Mouse (Mus musculus) brain, embryonic 14.5 days (tissue): ENCODE measurements around the gene Kmt2e. TPM values are rescaled to one million over a fixed set of nuclear protein-coding genes. Genes with fewer than 3 reads are reported as not detected.

ENCODE experiments used
- DNase-seq: peaks from one replicate; pipeline ENCODE4 v3.0.0-alpha.2; 2011; ENCODE audit warnings: low read depth
- CTCF ChIP-seq: fragments of 200-500 bp; IDR thresholded peaks from 2 replicates; pipeline ENCODE4 v1.5.1; 2012; ENCODE audit warnings: inconsistent platforms, mild to moderate bottlenecking, moderate library complexity, borderline replicate concordance; ENCODE audit not compliant: insufficient read depth, insufficient read length; ENCODE audit errors: extremely low read depth
- POLR2A ChIP-seq: fragments of 200-500 bp; IDR thresholded peaks from 2 replicates; pipeline ENCODE4 v1.6.1; 2012; ENCODE audit warnings: mild to moderate bottlenecking, inconsistent platforms, borderline replicate concordance; ENCODE audit not compliant: poor library complexity, insufficient read depth, insufficient read length, severe bottlenecking; ENCODE audit errors: extremely low read depth
- polyA plus RNA-seq: library from polyadenylated mRNA; depleted of rRNA; stranded (reverse); fragments of >200 nt; gene quantifications from 2 replicates; pipeline ENCODE4 v1.2.3, GENCODE M21; 2012; rRNA removed

Gene Kmt2e
- 44.2 and 75.0 TPM in 2 replicates for polyA plus RNA-seq

DNA sequence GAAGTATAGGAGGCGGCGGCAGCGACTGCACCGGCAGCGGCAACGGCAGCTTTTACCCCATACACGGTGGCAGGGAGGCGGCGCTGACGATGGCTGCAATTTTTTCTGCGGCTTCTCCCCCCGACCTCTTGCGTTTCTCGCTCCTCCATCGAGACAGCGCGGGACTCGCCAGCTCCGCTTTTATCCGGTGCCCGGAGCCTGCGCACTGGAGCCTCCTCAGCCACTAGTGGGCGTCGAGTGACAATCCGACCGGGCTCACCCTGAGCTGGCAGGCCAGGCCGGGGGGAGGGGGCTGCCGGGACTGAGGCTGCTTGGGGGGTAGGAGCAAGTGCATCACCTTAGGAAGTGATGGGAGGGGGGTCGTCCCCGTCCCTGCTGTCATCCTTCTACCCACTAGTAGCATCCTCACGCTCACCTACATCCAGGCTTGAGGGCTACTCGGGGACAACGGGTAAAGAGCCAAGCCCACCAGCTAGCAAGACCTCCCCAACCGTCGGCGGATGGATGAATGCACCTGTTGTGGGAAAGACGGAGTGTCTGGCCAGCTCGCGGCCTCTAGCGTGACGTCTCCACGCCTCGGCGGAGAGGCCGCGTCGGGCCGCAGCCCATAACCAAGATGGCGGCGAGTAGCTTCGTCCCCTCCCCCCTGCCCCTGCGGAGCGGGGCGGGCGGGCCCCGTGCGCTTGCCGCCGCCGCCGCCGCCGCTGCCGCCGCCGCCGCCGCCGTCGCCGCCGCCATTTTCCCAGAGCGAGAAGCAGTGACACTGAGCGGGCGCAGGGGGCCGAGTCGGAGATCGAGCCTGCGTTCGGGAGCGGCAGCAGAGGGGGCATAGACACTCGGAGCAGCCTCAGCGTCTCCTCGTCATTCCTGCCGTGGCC, at the start of gene Kmt2e:
TSS of gene Kmt2e (plus strand) at position 722 of the 878 bp plus-strand sequence.
- peak; percentile 96 for DNase-seq

DNA sequence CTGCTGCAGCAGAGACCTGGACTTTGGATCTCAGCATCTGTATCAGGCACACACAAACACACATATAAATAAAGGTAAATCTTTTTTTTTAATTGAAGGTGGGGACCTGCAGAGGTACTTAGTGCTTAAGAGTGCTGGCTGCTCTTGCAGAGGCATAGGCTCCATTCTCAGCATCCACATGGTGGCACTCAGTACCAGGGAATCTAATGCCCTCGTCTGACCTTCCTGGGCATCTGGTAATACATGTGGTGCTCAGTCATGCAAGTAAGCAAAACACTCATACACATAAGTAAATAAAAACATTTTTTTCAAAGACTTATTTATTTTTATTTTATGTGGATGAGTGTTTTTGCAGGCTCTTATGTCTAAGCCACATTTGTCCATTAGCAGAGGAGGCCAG, 49.1 kb upstream of the Kmt2e start:
- DNase-seq = peak; percentile 41

More for the DNA sequence above, at the start of gene Kmt2e:
- peak; percentile 49; the same call in 1 of the 2 replicates for TF ChIP-seq POLR2A
- TF ChIP-seq CTCF = peak; percentile 62; the same call in 1 of the 2 replicates

DNA sequence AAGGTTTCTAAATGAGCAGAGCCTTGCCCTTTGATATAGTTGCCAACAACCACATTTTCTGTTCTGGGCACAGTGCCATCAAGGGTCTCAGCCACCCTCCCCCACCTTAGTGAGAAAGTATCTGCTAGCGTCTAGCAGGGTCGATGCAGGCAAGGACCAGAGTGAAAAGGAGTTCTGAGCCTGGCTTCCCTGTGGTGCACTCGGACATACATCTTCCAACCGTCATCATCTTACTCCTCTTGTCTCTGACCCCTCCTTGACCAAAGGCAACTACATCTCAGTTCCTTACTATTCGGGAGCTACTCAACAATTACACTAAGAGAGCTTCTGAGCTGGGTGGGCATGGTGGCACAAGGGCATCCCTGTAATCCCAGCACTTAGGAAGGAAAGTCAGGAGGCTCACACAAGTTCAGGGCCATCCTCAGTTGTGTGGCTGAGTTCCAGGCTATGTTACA, 48.5 kb upstream of the Kmt2e start:
- DNase-seq = peak; percentile 65
- TF ChIP-seq POLR2A = no peak
- no peak for TF ChIP-seq CTCF

More for the DNA sequence above, 49.1 kb upstream of the Kmt2e start:
- TF ChIP-seq CTCF (no peak), POLR2A (no peak)

DNA sequence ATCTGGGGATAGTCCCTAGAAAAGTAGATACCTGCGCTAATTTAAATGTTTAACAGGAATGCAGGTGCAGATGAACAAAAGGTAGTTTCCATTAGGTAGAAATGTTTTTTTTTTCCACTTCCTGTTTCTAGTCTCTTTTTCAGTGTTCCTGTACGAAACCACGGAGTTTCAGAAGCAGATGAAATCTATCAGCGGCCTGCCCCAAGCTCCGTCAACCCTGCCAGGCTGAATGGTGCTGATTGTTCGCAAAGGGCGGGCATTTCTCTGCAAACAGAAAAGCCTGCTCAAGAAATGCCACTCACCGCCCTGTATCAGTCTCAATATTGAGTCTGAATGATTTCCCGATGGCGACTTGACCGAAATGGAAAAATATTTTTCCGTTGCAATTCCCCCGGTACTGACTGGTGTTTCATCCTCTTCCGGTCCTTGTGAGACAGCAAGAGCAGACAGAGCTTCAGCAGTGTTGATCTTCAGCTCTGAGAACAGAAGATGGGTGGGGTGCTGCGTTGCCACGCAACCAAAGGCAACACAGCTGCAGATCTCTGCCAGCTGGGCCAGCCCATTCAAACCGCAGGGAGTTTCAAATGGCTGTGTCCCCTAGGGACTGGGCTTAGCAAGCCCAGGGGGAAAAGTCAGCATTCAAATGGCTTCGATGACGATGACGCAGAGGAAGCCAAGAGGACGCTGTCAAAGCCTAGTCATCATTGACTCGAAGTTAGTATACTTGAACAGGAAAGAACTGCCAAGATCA, 47.5 kb upstream of the Kmt2e start:
- TF ChIP-seq POLR2A (peak; percentile 45; the same call in 1 of the 2 replicates), CTCF (no peak)

DNA sequence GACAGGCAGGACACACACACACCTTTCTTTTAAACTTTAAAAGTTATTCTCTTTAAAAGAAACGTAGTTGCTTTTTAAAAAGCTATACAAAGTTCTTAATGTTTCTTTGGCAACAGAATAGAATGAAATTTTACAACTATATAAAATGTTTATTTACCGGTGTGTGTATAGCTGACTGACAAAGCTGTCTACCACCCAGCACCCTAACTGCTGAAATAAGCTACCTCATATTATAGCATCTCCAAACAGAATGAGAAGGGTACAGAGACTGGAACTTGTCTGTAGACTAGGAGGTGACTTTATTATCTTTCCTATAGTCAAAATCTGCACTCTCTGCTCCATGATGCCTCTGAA, 47.0 kb upstream of the Kmt2e start:
- no peak for TF ChIP-seq CTCF
- TF ChIP-seq POLR2A = no peak
- no peak for DNase-seq

More for the DNA sequence above, 47.5 kb upstream of the Kmt2e start:
- peak; percentile 96 for DNase-seq

DNA sequence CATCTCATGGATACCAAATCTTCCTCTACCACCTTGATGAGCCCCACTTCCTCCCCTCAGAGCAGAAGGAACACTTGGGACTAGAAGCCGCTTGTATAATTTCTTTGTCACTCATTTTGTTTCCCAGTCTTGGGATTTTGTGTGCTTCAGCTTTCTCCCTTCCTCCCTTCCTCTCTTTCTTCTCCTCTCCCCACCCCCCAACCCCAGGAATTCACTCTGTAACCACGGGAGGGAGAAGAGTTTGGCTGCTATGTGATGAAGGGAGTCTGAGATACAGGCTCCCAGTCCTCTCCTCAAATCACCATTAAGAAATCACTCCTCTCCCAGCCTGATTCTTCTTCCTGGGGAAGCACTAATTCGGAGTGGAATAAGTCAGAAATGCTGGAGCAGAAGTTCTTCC, 46.1 kb upstream of the Kmt2e start:
- peak; percentile 5 for DNase-seq
- TF ChIP-seq POLR2A = no peak
- no peak for TF ChIP-seq CTCF

DNA sequence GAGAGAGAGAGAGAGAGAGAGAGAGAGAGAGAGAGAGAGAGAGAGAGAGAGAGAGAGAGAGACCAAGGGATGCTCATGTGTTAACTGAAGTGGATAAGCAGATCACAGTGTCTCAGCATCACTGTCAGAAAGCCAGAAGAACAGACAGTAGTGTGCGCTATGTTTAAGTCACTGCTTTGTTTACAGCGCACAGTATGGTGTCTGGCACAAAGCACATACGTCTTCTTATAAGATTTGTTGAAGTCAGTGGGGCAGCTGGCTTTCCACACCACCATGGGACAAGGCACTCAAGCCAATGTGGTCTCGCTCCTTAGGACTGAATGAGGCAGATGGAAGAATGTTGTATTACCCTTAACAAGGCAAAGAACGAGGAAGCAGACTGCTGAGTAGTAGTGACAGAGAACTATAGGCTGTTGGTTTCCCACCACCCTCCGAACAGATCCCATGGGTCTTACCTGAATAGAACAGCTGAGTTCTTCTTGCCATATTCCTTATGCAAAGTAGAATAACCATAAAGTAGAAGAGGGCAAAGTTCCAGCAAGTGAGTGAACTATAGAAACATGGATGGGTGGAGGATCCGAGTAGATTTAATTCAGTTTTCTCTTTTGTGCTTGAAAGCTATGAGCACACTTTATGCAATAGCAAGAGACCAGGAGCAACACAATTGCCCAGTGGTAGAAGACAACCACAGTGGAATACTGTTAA, 44.5 kb upstream of the Kmt2e start:
- TF ChIP-seq CTCF (no peak), POLR2A (no peak)
- peak; percentile 19 for DNase-seq

DNA sequence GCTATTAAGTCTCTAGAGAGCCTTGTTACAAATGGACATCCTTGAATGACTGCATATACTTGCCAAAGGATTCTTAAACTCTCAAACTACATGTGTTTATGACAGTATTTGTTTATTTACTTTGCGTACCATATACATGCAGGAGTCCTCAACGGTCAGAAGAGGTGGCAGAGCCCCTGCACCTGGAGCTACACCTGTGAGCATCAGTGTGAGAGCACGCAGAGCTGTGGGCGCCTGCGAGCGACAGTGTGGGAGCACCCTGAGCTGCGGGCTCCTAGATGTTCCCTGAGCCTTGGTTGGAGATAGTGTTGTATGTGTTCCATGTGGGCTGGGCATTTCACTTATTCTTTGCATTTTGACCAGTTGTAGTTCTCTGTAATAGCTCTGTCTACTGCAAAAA, 42.5 kb upstream of the Kmt2e start:
- DNase-seq = no peak
- TF ChIP-seq POLR2A (no peak), CTCF (no peak)

DNA sequence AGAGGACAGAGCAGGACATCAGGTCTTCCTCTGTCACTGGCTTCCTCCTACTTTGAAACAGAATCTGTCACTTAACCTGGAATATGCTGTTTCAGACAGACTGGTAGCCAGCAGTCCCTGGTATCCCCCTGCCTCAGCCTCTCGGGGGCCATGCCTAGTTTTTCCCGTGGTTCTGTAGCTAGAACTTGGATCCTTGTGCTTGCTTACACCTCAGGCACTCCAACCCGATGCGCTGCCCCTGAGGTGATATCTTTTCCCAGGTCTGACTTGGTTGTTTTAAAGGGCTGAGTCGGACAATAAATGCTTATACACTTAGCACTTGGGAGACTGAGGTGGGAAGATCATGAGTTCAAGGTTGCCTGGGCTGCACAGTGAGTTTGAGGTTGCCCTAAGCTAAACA, 40.4 kb upstream of the Kmt2e start:
- peak; percentile 0 for DNase-seq
- TF ChIP-seq CTCF = no peak
- no peak for TF ChIP-seq POLR2A

DNA sequence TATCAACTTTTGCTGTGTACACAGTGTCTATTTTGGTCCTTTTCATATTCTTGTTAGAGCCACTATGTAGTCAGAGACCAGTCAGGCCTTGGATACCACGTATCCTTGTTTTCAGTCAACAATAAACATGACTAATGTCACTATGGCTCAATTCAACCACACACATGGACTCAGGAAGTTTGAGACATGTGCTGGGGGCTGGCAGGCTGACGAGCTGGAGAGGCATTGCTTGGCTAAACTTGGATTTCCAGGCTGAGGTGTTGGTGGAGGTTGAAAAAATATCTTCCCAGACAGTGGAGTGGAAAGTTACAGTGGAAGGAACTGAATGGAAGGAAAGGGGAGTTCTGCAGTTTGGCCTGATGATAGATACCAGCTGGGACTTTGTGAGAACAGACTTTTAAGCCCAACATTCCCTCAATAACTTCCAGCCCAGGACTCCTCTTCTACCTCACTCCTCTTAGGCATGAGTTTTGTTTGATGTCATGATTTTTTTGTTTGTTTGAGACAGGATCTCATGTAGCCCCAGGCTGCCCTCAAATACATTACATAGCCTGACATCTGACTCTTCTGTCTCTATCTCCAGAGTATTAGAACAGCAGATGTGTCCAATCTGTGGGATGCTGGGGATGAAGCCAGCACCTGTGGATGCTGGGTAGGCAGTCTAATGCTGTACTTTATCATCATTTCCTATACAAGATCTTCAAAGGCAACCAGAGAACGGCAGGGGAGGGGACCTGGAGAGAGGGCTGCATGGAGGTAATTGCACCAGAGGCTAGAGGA, 39.7 kb upstream of the Kmt2e start:
- TF ChIP-seq POLR2A (no peak), CTCF (no peak)
- peak; percentile 0 for DNase-seq

DNA sequence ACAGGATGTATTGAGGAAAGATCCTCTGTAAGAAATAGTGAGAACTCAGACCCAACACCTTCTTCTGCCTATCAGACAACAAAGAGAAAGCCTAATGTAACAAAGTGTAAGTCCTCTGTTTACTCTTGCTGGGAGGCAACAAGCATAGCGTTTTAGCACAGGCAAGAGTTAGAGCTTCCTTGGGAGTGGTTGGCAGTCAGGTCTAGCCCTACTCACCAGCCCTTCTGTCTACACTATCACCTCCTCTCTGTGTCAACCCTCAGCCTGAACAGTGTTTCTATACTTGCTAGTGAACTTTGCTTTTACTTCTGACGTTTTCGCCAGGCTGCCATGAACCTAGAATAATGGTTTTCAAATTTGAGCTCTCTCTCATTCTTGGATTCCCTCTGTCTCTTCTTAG, 38.5 kb upstream of the Kmt2e start:
- no peak for TF ChIP-seq POLR2A
- no peak for TF ChIP-seq CTCF
- no peak for DNase-seq
